Mouse (Mus musculus) layer of hippocampus, adult 18-20 months (tissue): ENCODE measurements around the gene Nfkbid. TPM values are rescaled to one million over a fixed set of nuclear protein-coding genes. Genes with fewer than 3 reads are reported as not detected.

ENCODE experiments used
- DNase-seq, 2 experiments: peaks; one replicate each; pipeline ENCODE4 v3.0.0; 2022; ENCODE audit warnings: low spot score in 2 of 2
- long read RNA-seq: library from polyadenylated mRNA; stranded (forward); transcript quantifications from one replicate; pipeline ENCODE4 v2.0.0, GENCODE M21; 2021
- total RNA-seq, 2 experiments: library from RNA; stranded (reverse); gene quantifications; 2 replicates each; pipeline ENCODE4 v1.2.3; 2021

Gene Nfkbid
- 1 to 10 TPM; 3.0 to 4.2 TPM for total RNA-seq
- long read RNA-seq, partial matches to known transcripts, result 0 of 2 reads
- long read RNA-seq, other reads (novel, unspliced or antisense), result 1 of 2 reads

- peak in 1 of 2 experiments; percentile 46 for DNase-seq
Observed at GRCm38 (mm10) chr7:30421175-30421889, at the start of gene Nfkbid. TSS of gene Nfkbid (plus strand) at chr7:30421732.

GRCm38 (mm10) chr7:30373501-30373962, 48.0 kb upstream of the Nfkbid start:
- peak; percentile 96 to 98 for DNase-seq

- DNase-seq, result no peak
Observed at GRCm38 (mm10) chr7:30380061-30380460, 41.5 kb upstream of the Nfkbid start.

GRCm38 (mm10) chr7:30384106-30384505, 37.4 kb upstream of the Nfkbid start:
- DNase-seq, result no peak

- DNase-seq, result no peak
Observed at GRCm38 (mm10) chr7:30392746-30393520, 28.6 kb upstream of the Nfkbid start.

GRCm38 (mm10) chr7:30393631-30394030, 27.9 kb upstream of the Nfkbid start:
- no peak for DNase-seq

GRCm38 (mm10) chr7:30394379-30394778, 27.2 kb upstream of the Nfkbid start:
- DNase-seq, result no peak

- DNase-seq, result no peak
Observed at GRCm38 (mm10) chr7:30394871-30395270, 26.7 kb upstream of the Nfkbid start.

- no peak for DNase-seq
Observed at GRCm38 (mm10) chr7:30399671-30400070, 21.9 kb upstream of the Nfkbid start.

- DNase-seq, result no peak
Observed at GRCm38 (mm10) chr7:30402343-30402742, 19.2 kb upstream of the Nfkbid start.

GRCm38 (mm10) chr7:30408639-30409038, 12.9 kb upstream of the Nfkbid start:
- DNase-seq, result no peak

GRCm38 (mm10) chr7:30409789-30410188, 11.7 kb upstream of the Nfkbid start:
- DNase-seq, result no peak

GRCm38 (mm10) chr7:30411023-30411422, 10.5 kb upstream of the Nfkbid start:
- DNase-seq, result no peak

- no peak for DNase-seq
Observed at GRCm38 (mm10) chr7:30412735-30413147, 8.8 kb upstream of the Nfkbid start.

- no peak for DNase-seq
Observed at GRCm38 (mm10) chr7:30413596-30413995, 7.9 kb upstream of the Nfkbid start, which contains the start of gene Tyrobp. TSS of gene Tyrobp (plus strand) at chr7:30413760.

- DNase-seq, result no peak
Observed at GRCm38 (mm10) chr7:30417856-30418255, 3.7 kb upstream of the Nfkbid start.

GRCm38 (mm10) chr7:30419561-30420499, 1.7 kb upstream of the Nfkbid start, which contains the start of gene Hcst:
TSS of gene Hcst (minus strand) at chr7:30419854.
- DNase-seq, result no peak

- no peak for DNase-seq
Observed at GRCm38 (mm10) chr7:30420673-30421072, 859 bp upstream of the Nfkbid start.

- peak; percentile 89 to 95 for DNase-seq
Observed at GRCm38 (mm10) chr7:30421890-30422435, 431 bp downstream of the Nfkbid start.

GRCm38 (mm10) chr7:30422560-30422959, 1.0 kb downstream of the Nfkbid start:
- no peak for DNase-seq
